In genomic region chr3:149295942-149296341, GRCm38 (mm10) we compare ENCODE assay signal across 11 mouse cellular contexts.
DNase-seq lines count a peak whose midpoint lies in the region; ATAC-seq lines count a peak whose summit lies in the region.
"Had no signal": no experiment of that assay in that cellular context is flagged by ENCODE, and none has a peak within 500 bp of the region (broad histone marks: within the 10 kb centered on the region; RNA-seq: fewer than 3 reads in every experiment).

No protein-coding gene starts in this region.

- no peak overlapping the region for H3K9ac ChIP-seq in embryonic facial prominence, embryonic 14.5 days (ENCODE audit: low read depth, low read length)
- no peak overlapping the region for H3K9ac ChIP-seq in neural tube, embryonic 12.5 days
- H3K9ac ChIP-seq: heart, embryonic 15.5 days; lung, embryonic 14.5 days had no signal

- H3K4me1 ChIP-seq in embryonic facial prominence, embryonic 14.5 days (ENCODE audit: control insufficient read depth, insufficient read depth, low read length), result no peaks in the 10 kb centered on the region
- peaks cover 9% of the 10 kb centered on the region for H3K4me1 ChIP-seq in neural tube, embryonic 12.5 days
- H3K4me1 ChIP-seq: heart, embryonic 15.5 days had no signal

- no peaks in the 10 kb centered on the region for H3K27me3 ChIP-seq in embryonic facial prominence, embryonic 14.5 days (replicated peaks; ENCODE audit: control insufficient read depth, insufficient read depth, low read length)
- peaks cover 13% of the 10 kb centered on the region for H3K27me3 ChIP-seq in neural tube, embryonic 12.5 days (replicated peaks)
- H3K27me3 ChIP-seq: heart, embryonic 15.5 days had no signal

- no peaks in the 10 kb centered on the region for H3K9me3 ChIP-seq in embryonic facial prominence, embryonic 14.5 days (ENCODE audit: control insufficient read depth, low read length)
- H3K9me3 ChIP-seq in neural tube, embryonic 12.5 days, result no peaks in the 10 kb centered on the region
- H3K9me3 ChIP-seq: heart, embryonic 15.5 days had no signal

- peak; percentile 71; the same call in 1 of the 2 replicates for ATAC-seq in embryonic facial prominence, embryonic 14.5 days (ENCODE audit: low read depth)
- peak; percentile 69 for ATAC-seq in neural tube, embryonic 12.5 days (ENCODE audit: low FRiP score, low read depth)

- WGBS in embryonic facial prominence, embryonic 14.5 days, result 34% methylated on average over 5 of the region's 7 CpGs
- WGBS in neural tube, embryonic 12.5 days, result 54% methylated on average over 5 of the region's 7 CpGs

- peak; percentile 15 to 20 for DNase-seq in frontal cortex, postnatal 10 days (ENCODE audit: low spot score in 2 of 2)
- no peak for DNase-seq in frontal cortex, postnatal 36 days (ENCODE audit: low spot score in 2 of 2)
- peak; percentile 65 for DNase-seq in embryonic facial prominence, embryonic 14.5 days (ENCODE audit: low spot score)
- peak; percentile 17 to 19 for DNase-seq in layer of hippocampus, adult 8-10 months (ENCODE audit: low spot score in 2 of 2)
- no peak for DNase-seq in heart, adult 9 months (ENCODE audit: low spot score in 2 of 2)
- DNase-seq in c-Kit-positive CD71-positive TER-119-positive erythroid progenitor cells, embryonic 14.5 days (ENCODE audit: low spot score), result no peak
- no peak for DNase-seq in heart, postnatal 14 days
- DNase-seq: kidney, postnatal 10 days; lung, embryonic 14.5 days had no signal

- no peak overlapping the region for H3K27ac ChIP-seq in embryonic facial prominence, embryonic 14.5 days (replicated peaks; ENCODE audit: low read depth, low read length)
- H3K27ac ChIP-seq in neural tube, embryonic 12.5 days, result no peak overlapping the region
- H3K27ac ChIP-seq: heart, embryonic 15.5 days had no signal

- intact Hi-C loops in heart, postnatal 14 days (cut with DNase I), result no loop called here

- no peaks in the 10 kb centered on the region for H3K36me3 ChIP-seq in embryonic facial prominence, embryonic 14.5 days (ENCODE audit: control insufficient read depth, insufficient read depth, low read length)
- no peaks in the 10 kb centered on the region for H3K36me3 ChIP-seq in neural tube, embryonic 12.5 days
- H3K36me3 ChIP-seq: heart, embryonic 15.5 days had no signal

- no peak overlapping the region for H3K4me3 ChIP-seq in embryonic facial prominence, embryonic 14.5 days (ENCODE audit: low read depth, low read length)
- no peak overlapping the region for H3K4me3 ChIP-seq in neural tube, embryonic 12.5 days
- H3K4me3 ChIP-seq: heart, embryonic 15.5 days had no signal

- no peak overlapping the region for H3K4me2 ChIP-seq in embryonic facial prominence, embryonic 14.5 days (ENCODE audit: low read depth, low read length)
- H3K4me2 ChIP-seq in neural tube, embryonic 12.5 days (replicated peaks), result 0 out of 2 replicates have a peak overlapping the region, but pooled peaks have one; percentile 7
- H3K4me2 ChIP-seq: heart, embryonic 15.5 days; lung, embryonic 14.5 days had no signal

Comparison
In these comparisons a context has a peak if more than half of its experiments do, and no peak if none do; other contexts are left out.
1. DNase-seq: peak in frontal cortex, postnatal 10 days (2 of 2), embryonic facial prominence, embryonic 14.5 days (single experiment) and layer of hippocampus, adult 8-10 months (2 of 2); none in frontal cortex, postnatal 36 days (0 of 2), heart, adult 9 months (0 of 2), c-Kit-positive CD71-positive TER-119-positive erythroid progenitor cells, embryonic 14.5 days (single experiment) and heart, postnatal 14 days (0 of 2).